Mouse (Mus musculus) 3T3-L1 (cell line): ENCODE measurements around the gene Rex2.
"Not testable (repeated sequence)": the region's sequence is repeated elsewhere in the genome, so short reads cannot be mapped to it uniquely, and the experiment has no call there.

Experiments
- DNase-seq: peaks from one replicate; pipeline ENCODE4 v3.0.0-alpha.2; 2015; ENCODE audit warnings: low read depth, low spot score

Rex2 gene

GRCm38 (mm10) chr4:147021550-147021949 is at the start of gene Rex2:
TSS of gene Rex2 (plus strand) at chr4:147021850.
- not testable (repeated sequence) for DNase-seq

GRCm38 (mm10) chr4:146976581-146976980 is 45.1 kb upstream of the Rex2 start:
- not testable (repeated sequence) for DNase-seq

DNA sequence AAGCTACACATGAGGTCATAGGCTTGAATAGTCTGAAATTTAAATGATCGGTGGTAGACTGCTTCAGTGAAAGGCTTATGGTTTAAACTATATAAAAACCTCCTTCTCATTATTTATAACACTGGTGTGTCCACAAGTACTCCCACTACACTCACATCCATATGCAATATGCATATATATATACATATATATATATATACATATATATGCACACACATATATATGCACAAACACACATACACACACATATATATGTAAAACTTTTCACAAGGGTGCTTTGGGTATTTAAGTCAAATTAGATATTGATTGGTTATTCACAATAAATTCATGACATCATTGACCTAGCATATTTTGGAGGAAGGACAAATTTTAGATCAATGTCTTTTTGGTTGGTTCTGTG is 3.2 kb upstream of the Rex2 start:
- not testable (repeated sequence) for DNase-seq

DNA sequence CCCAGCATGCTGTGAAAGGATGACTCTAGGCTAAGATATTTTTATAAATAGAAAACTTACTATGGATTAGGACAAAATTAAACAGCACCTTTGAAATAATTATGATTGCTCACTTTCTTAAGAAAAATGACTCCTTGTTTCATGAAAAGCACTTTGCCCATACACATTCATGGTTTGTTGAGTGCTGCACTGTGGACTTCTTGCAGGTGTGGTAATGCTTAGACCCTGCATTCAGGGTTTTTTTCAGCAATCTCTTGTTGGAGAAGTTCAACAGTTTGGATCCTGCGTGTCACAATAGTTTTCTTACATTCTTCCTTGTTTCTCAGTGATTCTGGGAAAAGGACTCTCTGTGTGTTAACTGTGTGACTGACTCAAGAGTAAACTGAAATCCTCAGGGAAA is 4.7 kb downstream of the Rex2 start:
- DNase-seq, result not testable (repeated sequence)

GRCm38 (mm10) chr4:147031308-147032036 is 9.8 kb downstream of the Rex2 start:
- DNase-seq, result not testable (repeated sequence)

- not testable (repeated sequence) for DNase-seq
Measured at GRCm38 (mm10) chr4:147063768-147064167, 42.1 kb downstream of the Rex2 start.

DNA sequence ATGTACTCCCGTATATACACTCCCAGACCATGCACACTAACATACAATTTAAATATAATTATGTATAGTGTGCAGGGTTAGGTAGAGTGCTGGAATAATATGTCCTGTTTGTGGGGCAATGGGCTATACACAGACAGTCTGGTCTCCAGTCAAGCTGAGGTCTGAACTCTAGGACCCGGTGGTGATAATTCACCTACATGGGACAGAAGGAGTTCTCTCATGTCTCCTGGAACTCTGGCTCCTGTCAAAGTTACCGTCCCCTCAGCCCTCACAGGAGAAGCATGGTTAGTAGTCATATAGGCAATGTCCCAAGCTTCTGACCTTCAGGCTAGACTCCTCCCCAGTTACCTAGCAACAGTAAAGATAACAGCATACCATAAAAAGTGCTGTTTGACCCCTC is 44.2 kb downstream of the Rex2 start:
- not testable (repeated sequence) for DNase-seq

DNA sequence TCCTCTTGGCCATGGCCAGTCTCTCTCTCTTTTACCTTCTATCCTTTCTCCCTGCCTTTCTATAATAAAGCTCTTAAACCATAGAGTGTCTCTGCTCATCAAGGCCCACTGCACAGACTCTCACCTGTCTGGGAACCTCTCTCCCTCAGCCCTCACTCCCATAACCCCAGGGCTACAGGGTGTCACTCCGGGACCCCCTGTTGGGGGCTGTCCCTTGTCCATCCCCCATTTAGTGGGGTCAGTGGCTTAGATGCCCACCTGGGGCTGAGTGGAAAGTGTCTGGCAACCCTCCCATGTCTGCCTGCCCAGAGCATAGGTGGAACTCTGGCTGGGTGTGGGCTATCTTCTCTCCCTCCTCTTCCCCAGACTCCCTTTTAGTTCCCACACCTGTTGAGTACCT is 44.7 kb downstream of the Rex2 start:
- DNase-seq, result not testable (repeated sequence)

DNA sequence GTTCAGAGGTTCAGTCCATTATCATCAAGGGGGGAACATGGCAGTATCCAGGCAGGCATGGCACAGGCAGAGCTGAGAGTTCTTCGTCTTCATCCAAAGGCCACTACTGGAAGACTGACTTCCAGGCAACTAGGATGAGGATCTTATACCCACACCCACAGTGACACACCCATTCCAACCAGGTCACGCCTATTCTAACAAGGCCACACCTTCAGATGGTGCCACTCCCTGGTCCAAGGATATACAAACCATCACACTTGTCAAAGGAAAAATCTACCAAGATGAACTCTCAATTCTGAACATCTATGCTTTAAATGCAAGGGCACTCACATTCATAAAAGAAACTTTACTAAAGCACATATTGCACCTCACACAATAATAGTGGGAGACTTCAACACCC is 74.0 kb downstream of the Rex2 start:
- DNase-seq, result not testable (repeated sequence)

DNA sequence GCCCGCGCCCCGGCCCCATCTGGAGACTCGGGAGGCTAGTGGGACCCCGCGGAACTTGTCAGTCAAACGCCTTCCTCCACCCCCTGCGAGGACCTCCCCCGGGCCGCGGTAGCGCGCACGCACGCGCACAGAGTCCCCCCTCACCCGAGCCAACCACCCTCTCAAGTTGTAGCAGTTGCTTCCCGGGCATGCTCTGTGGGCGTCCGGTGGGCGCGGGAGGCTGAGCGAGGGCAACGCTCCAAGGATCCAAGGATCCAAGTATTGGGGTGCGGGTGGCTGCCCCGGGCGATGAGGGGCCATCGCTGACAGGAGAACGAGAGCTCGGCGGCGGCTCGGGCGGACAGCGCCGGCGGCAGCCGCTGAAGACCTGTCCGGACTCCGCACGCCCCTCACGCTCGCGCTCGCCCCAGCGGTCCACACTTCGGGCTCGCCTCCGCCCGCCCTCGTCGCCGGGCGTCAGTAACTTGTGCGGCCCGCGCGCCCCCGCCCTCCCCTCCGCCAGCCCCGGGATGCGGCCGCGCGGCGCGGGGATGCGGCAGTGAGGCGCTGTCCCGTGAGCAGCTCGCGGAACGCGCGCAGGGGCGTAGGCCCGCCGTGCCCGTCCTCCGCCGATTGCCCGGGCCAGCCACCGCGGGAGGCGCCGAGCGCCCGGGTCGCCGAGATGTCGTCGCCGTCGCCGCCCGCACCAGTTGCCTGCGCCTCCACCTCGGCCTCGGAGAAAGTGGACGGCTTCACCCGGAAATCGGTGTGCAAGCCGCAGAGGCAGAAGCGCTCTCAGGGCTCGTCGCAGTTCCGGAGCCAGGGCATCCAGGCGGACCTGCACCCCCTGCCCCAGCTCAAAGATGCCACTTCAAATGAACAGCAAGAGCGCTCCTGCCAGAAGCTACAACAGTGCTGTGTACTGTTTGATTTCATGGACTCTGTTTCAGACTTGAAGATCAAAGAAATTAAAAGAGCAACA is 80.3 kb downstream of the Rex2 start:
- not testable (repeated sequence) for DNase-seq

- DNase-seq, result not testable (repeated sequence)
Measured at GRCm38 (mm10) chr4:147103814-147104213, 82.2 kb downstream of the Rex2 start.
